Mouse (Mus musculus) bone marrow macrophage, adult 2 months (primary cell): ENCODE measurements around the gene Bach2.

Source experiments
- CTCF ChIP-seq: IDR thresholded peaks from 2 replicates; pipeline ENCODE4 v1.5.1; 2012; ENCODE audit warnings: low read depth, mild to moderate bottlenecking, low read length, moderate library complexity
- POLR2A ChIP-seq: IDR thresholded peaks from 2 replicates; pipeline ENCODE4 v1.6.1; 2012; ENCODE audit warnings: mild to moderate bottlenecking, low read depth, low read length, borderline replicate concordance

DNA sequence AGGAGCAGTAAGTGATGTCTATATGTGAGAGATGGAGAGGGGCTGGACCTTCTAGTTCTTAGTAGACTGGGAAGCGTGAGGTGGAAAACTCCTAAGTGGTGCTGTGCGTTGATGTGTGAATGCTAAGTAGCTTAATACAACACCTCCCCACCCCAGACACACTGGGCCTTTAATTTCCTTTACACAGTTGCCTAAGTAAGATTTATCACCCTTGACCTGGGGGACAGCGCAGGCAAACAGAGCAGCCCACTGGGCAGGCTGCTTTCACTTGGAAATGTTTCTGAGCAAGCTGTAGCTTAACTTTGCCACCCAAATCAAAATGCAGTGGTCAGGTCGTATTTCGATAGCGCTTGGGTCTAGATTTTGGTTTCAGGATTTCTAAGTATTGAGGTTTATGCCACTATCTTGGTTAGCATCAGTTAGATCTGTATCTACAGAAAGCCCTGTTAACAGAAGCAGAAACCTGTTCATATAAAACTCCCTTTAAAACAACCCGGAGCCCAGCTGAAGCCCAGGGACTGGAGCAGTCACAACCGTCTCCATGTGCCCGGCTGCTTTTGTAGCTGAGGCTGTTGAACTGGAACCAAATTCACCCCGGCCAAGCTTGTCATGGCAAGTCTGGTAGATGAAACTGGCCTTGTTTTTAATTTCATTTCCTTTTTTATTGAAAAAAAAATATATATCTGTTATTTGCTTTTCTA, 19.0 kb upstream of the Bach2 start:
- TF ChIP-seq CTCF (no peak), POLR2A (no peak)
